Mouse (Mus musculus) midbrain, embryonic 11.5 days (tissue): ENCODE results near the gene Mmp3. TPM values are rescaled to one million over a fixed set of nuclear protein-coding genes. Genes with fewer than 3 reads are reported as not detected.
"Not testable (repeated sequence)": the region's sequence is repeated elsewhere in the genome, so short reads cannot be mapped to it uniquely, and the experiment has no call there.

Experiments
- ATAC-seq: fragments of 200-750 bp; cut with Nextera tagmentation; 2 replicates; pipeline ENCODE4 v1.8.0; 2017; ENCODE audit warnings: moderate TSS enrichment, moderate library complexity; ENCODE audit not compliant: low FRiP score
- DNase-seq: peaks from one replicate; pipeline ENCODE4 v3.0.0; 2015; ENCODE audit warnings: low spot score; ENCODE audit errors: missing footprints
- H3K27ac ChIP-seq: fragments of 300-500 bp; sonication (generic); 2 replicates; pipeline ENCODE4 v1.5.1; 2014; ENCODE audit warnings: low read depth, low read length
- H3K27me3 ChIP-seq: fragments of 300-500 bp; sonication (generic); 2 replicates; pipeline ENCODE4 v1.6.1; 2014; ENCODE audit warnings: mild to moderate bottlenecking, low read length, moderate library complexity, mixed read lengths; ENCODE audit not compliant: control insufficient read depth, insufficient read depth
- H3K36me3 ChIP-seq: fragments of 300-500 bp; sonication (generic); 2 replicates; pipeline ENCODE4 v1.6.1; 2014; ENCODE audit warnings: mild to moderate bottlenecking, low read length, moderate library complexity, mixed read lengths; ENCODE audit not compliant: control insufficient read depth, insufficient read depth
- H3K4me1 ChIP-seq: fragments of 300-500 bp; sonication (generic); 2 replicates; pipeline ENCODE4 v1.6.1; 2014; ENCODE audit warnings: low read length; ENCODE audit not compliant: control insufficient read depth, insufficient read depth
- H3K4me2 ChIP-seq: fragments of 300-500 bp; sonication (generic); 2 replicates; pipeline ENCODE4 v1.6.1; 2014; ENCODE audit warnings: mild to moderate bottlenecking, moderate library complexity
- H3K4me3 ChIP-seq: fragments of 300-500 bp; sonication (generic); 2 replicates; pipeline ENCODE4 v1.5.1; 2014; ENCODE audit warnings: low read depth, low read length
- H3K9ac ChIP-seq: fragments of 300-500 bp; sonication (generic); 2 replicates; pipeline ENCODE4 v1.6.1; 2014; ENCODE audit warnings: low read length
- H3K9me3 ChIP-seq: fragments of 300-500 bp; sonication (generic); 2 replicates; pipeline ENCODE4 v1.6.1; 2016; ENCODE audit warnings: low read length; ENCODE audit not compliant: control insufficient read depth
- WGBS: fragments of 180-500 bp; shearing (Covaris S2); extraction: QIAGEN DNeasy Blood & Tissue Kit; methylation state at CpG from one replicate; pipeline ENCODE4 v1.1.7; 2014; 5-methylcytosine and 5-hydroxymethylcytosine counted together
- polyA plus RNA-seq: library from polyadenylated mRNA; unstranded; fragments of >200 nt; fragmentation: Nextera tagmentation; extraction: Ambion mirVana; gene quantifications from 2 replicates; pipeline ENCODE4 v1.2.1, GENCODE M21; 2014

Gene Mmp3
- not detected in 2 replicates for polyA plus RNA-seq

DNA sequence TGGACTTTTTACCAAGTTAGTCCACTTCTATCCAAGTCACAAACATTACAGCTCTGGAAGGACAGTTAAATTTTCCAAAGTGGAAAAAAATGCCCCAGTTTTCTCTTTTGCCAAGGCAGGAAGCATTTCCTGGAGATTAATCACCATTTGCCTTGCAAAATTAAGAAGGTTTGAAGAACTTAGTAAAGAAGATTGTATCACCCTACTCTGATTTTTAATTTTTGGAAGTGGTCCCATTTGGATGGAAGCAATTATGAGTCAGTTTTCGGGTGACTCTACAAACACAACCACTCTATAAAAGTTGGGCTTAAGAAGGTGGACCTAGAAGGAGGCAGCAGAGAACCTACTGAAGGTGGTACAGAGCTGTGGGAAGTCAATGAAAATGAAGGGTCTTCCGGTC lies at the start of gene Mmp3:
Mmp3 (plus strand) TSS at position 301 of the 400 bp plus-strand sequence.
- DNase-seq (no peak), ATAC-seq (no peak)
- H3K27me3 ChIP-seq = no peaks in the 10 kb centered on the region
- no peak within 1 kb of the TSS for H3K9ac ChIP-seq
- H3K4me3 ChIP-seq = no peak within 1 kb of the TSS
- no peaks in the 10 kb centered on the region for H3K9me3 ChIP-seq
- no peaks in the 10 kb centered on the region for H3K4me1 ChIP-seq
- H3K36me3 ChIP-seq = no peaks in the 10 kb centered on the region
- 88% methylated on average over 2 of the region's 2 CpGs for WGBS
- no peak within 1 kb of the TSS for H3K4me2 ChIP-seq
- no peak within 1 kb of the TSS for H3K27ac ChIP-seq

DNA sequence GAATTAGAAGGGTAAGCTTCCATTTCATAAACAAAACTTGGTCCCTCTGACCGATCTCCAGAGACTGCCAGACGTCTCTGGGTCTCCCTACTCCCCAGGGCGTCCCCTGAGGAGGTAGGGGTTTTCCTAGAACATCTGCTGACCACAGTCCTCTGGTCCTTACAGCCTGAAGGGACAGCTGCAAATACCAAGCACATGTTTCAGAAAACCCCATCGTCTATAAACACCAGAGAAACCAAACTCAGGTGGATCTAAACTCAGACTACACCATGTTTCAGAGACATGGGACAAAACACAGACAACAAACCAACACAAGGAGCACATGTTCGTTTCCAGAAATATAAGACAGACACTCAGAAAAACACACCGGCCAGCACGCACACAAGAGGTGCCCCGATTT lies 49.1 kb upstream of the Mmp3 start:
- not testable (repeated sequence) for H3K9me3 ChIP-seq, H3K4me3 ChIP-seq, DNase-seq, H3K4me1 ChIP-seq, H3K36me3 ChIP-seq, H3K27ac ChIP-seq, H3K4me2 ChIP-seq, ATAC-seq, H3K27me3 ChIP-seq, H3K9ac ChIP-seq
- WGBS = 80% methylated on average over 8 of the region's 8 CpGs

DNA sequence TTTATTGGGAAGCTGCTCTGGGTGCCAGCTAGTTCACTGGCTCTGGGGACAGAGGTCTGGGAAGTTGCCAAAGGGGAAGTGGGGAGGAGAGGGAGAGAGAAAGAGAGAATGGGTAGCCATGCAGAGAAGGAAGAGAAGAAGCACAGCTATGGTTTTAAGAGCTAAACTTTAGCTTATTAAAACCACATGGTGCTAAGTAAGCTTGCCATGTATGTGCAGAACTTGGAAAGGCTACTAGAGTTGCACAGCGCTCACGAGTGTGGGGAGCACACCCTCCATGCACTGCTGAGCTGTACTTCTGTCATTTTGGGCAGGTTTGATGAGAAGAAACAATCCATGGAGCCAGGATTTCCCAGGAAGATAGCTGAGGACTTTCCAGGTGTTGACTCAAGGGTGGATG lies 7.7 kb downstream of the Mmp3 start:
- Histone ChIP-seq H3K4me1 (no peaks in the 10 kb centered on the region), H3K9me3 (no peaks in the 10 kb centered on the region), H3K27me3 (no peaks in the 10 kb centered on the region), H3K36me3 (no peaks in the 10 kb centered on the region), H3K27ac (no peak overlapping the region), H3K4me3 (no peak overlapping the region), H3K9ac (no peak overlapping the region), H3K4me2 (no peak overlapping the region)
- 73% methylated on average over 2 of the region's 2 CpGs for WGBS
- ATAC-seq = no peak
- no peak for DNase-seq

DNA sequence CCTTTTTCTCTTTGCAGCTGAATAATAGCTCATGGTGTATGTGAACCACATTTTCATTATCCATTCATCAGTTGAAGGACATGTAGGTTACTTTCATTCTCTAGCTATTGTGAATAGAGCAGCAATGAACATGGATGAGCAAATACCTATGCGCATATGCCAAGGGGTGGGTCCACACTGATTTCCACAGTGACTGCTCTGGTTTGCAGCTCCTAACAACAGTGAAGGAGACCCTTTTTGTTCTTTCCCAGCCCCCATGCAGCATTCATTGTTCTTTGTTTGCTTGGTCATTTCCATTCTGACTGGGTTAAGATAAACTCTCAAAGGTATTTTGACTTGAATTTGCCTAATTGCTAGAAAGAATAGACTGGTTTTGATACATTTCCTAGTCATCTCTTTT lies 24.6 kb downstream of the Mmp3 start:
- Histone ChIP-seq H3K9me3 (no peaks in the 10 kb centered on the region), H3K27ac (no peak overlapping the region), H3K36me3 (no peaks in the 10 kb centered on the region), H3K4me3 (no peak overlapping the region), H3K4me2 (no peak overlapping the region), H3K27me3 (no peaks in the 10 kb centered on the region), H3K4me1 (no peaks in the 10 kb centered on the region), H3K9ac (no peak overlapping the region)
- ATAC-seq = no peak
- DNase-seq = no peak
- WGBS = 86% methylated on average over 1 of the region's 1 CpGs

DNA sequence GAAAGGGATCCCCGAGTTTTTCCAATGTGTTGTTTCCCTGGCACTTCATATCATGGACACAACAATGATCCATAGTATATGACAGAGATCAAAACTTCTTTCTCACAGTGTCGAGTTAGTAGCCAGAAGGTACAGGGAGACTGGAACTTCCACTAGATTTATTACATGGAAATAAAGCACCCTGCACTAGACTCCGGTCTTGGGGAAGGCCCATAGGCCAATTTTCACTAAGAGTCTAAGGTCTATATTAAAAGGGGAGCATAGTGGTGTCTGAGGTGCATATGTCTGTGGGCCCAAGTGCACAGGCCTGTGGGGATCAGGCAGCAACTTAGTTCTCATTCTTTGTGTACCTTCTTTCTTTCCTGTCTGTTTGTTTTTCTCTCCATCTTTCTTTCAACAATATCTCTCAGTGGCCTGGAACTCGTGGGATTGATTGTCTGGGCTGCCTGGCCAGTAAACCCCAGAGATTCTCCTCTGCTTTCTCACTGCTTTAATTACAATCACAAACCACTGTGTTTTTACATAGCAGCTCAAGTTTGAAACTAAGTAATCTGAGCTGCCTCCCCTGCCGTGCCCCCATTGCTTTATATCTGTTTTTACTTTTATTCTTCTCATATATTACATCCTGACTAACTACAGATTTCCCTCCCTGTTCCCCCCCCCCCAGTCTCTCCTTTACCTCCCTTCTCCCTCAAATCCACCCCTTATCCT lies 38.2 kb downstream of the Mmp3 start:
- ATAC-seq = no peak

DNA sequence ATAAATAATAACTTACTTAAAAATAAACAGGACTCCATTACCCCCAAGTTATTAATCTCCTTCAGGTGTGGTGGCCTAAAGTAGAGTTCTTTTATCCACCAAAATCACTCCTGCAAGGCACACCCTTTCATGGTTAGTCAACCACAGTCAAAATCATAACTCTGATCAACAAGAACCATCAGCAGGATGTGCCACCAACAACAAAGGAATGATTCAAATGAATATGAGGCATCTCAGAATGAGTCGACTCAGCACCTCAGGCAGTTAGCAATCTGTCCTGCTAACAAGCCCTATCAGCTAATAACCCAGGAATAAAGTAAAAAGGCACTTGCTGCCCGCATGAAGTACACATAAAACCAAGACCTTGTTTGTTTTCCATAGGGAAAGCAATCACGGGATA lies 55.5 kb downstream of the Mmp3 start:
- Histone ChIP-seq H3K4me3 (no peak overlapping the region), H3K27me3 (no peaks in the 10 kb centered on the region), H3K9me3 (no peaks in the 10 kb centered on the region), H3K4me1 (no peaks in the 10 kb centered on the region), H3K27ac (no peak overlapping the region), H3K9ac (no peak overlapping the region), H3K4me2 (no peak overlapping the region), H3K36me3 (no peaks in the 10 kb centered on the region)
- WGBS = 92% methylated on average over 3 of the region's 3 CpGs
- DNase-seq (no peak), ATAC-seq (no peak)

More for the DNA sequence above, 38.2 kb downstream of the Mmp3 start:
- H3K9me3 ChIP-seq = no peaks in the 10 kb centered on the region
- H3K36me3 ChIP-seq = no peaks in the 10 kb centered on the region
- no peak overlapping the region for H3K9ac ChIP-seq
- H3K27me3 ChIP-seq = no peaks in the 10 kb centered on the region
- no peaks in the 10 kb centered on the region for H3K4me1 ChIP-seq
- 70% methylated on average over 5 of the region's 5 CpGs for WGBS
- H3K27ac ChIP-seq = no peak overlapping the region
- no peak overlapping the region for H3K4me3 ChIP-seq
- DNase-seq = peak; percentile 79
- no peak overlapping the region for H3K4me2 ChIP-seq

DNA sequence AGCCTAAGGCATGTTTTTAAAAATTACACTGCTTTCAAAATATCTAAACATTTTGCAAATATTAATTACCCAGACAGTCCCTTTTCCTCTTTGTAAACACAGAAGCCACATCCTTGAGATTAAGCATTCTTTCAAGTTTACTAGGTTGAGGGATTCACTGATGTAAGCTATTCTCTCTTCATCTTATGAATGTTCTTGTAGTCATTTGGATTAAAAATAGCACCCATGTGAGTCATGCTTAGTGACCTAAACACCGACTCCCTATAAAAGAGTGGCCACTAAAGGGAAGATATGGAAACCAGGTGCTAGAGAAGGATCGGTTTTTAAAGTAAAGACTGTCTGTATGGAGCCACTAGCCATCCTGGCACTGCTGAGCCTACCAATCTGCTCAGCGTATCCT lies 56.4 kb downstream of the Mmp3 start, which contains the start of gene Mmp10:
Mmp10 (plus strand) TSS at position 302 of the 400 bp plus-strand sequence.
- Histone ChIP-seq H3K27ac (no peak within 1 kb of the TSS), H3K9me3 (no peaks in the 10 kb centered on the region), H3K36me3 (no peaks in the 10 kb centered on the region), H3K4me3 (no peak within 1 kb of the TSS), H3K4me2 (no peak within 1 kb of the TSS), H3K4me1 (no peaks in the 10 kb centered on the region), H3K9ac (no peak within 1 kb of the TSS), H3K27me3 (no peaks in the 10 kb centered on the region)
- DNase-seq (no peak), ATAC-seq (no peak)
- 92% methylated on average over 3 of the region's 3 CpGs for WGBS

Other genes starting within 250 kb of the Mmp3 start
- gene Mmp13, start 173.3 kb upstream of the Mmp3 start, polyA plus RNA-seq = not detected in 2 replicates
- not detected in 2 replicates for gene Mmp12, start 101.4 kb upstream of the Mmp3 start, polyA plus RNA-seq
- not detected in 2 replicates for gene Mmp1b, start 57.8 kb upstream of the Mmp3 start, polyA plus RNA-seq
- gene Mmp10, start 56.5 kb downstream of the Mmp3 start, polyA plus RNA-seq = not detected in 2 replicates
- gene Mmp8, start 112.6 kb downstream of the Mmp3 start, polyA plus RNA-seq = not detected in 2 replicates
- gene Mmp27, start 125.6 kb downstream of the Mmp3 start, polyA plus RNA-seq = not detected in 2 replicates
- not detected in 2 replicates for gene Mmp20, start 182.4 kb downstream of the Mmp3 start, polyA plus RNA-seq
- not detected in 2 replicates for gene Mmp7, start 246.3 kb downstream of the Mmp3 start, polyA plus RNA-seq